Mouse (Mus musculus) c-Kit-positive CD71-negative TER-119-negative erythroid progenitor cells, embryonic 14.5 days (primary cell): ENCODE measurements around the gene Syp.

Experiments
- DNase-seq: peaks from one replicate; pipeline ENCODE4 v3.0.0-alpha.2; 2013; ENCODE audit warnings: low read depth

The Syp gene

DNA sequence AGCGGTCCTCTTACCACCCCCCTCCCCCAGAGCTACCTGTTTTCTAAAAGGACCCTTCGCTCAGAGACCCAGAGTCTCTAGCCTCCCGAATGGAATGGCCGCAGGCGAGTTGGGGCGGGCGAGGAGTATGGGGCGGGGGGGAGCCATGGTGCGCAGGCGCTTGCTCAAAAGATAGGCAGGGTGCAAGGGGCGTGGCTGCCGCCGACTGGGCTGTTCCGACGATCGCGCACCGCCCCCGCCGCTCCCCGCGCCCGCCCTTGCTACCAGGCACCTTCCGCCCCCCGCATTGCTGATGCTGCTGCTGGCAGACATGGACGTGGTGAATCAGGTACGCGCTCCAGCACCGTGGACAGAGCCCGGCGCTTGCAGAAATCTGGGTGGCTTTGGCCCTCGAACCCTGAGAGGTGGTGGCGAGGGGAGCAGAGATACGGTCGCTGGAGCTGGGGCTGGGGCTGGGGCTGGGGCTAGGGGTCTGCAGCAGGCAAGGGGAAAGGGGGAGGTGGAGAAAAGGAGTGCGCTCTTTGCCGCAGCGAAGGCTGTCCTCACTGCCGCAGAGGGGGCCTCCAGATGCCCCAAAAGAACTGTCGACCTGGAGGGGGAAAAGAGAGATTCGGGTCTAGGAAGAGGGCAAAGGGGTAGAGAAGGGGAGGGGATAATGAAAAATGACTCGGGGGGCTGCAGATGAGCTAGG, at the start of gene Syp:
Syp (plus strand) TSS at position 71 of the 691 bp plus-strand sequence.
- DNase-seq: peak; percentile 58

DNA sequence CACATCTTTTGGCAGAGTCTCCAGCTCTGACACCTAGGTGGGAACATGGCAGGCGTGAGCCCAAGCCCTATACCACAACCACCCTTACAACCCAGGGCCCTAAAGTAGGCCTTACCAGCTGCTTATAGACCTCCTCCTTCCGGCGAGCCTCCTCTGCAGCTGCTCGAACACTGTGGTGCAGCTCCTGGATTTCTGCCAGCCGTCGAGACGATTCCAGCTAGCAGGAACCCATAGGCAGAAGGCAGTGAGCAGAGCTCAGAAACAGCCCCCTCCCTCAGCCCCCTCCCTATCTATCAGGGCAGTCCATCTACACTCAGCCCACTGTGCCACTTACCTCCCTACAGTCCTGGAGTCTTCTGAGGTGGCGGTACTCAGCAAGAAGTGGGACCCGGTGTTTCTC, 42.9 kb upstream of the Syp start:
- no peak for DNase-seq

DNA sequence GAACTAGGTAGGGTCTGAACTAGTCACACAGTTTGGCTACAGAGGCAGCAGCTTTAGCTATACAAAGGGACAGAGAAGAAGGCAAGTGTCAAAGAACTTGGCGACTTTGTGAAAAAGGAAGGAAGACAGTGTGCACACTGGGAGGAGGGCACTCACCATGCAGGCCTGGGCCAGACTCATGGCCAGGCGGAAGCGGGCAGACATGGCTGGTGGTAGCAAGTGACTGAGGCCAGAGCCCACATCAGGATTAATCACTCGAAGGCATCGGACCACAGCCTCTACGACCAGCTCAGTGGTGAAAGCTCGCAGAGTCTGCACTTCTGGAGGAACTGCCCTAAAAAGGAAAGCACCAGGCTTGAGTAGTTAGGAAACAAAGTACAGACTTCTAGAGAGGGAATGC, 34.3 kb upstream of the Syp start:
- DNase-seq: no peak

DNA sequence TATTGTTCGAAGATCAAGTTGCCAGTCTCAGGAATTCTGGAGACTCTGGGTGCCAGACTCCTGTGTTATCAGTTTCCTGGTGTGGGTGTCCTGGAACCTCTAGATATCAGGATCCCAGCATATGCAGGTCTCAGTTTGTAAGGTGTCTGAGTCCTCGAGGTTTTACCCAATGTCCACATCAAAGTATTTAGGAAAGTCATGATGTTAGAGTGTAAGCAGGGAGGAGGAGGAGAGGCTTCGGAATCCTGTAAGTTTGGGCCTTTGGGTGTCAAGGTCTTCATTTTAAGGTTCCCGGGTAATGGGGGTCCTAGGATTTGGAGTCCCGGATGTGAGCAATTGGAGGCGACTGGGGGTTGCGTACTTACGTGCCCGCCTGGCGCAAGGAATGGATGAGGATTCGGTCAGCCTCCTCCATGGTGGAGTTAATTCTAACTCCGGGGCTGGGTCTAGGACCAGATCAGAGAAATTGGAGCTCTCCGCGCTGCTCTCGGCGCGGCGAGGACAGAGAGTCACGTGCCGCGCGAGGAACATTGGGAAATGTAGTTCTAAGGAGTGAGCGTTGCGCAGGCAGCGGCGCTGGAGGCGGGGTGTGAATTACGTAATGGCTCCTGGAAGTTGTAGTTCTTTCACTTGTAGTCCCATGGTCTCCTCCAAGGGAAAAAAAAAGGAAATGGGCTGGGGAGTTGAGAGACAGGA, 33.2 kb upstream of the Syp start, which contains the start of gene Ccdc22:
Ccdc22 (minus strand) TSS at position 639 of the 696 bp plus-strand sequence.
- peak; percentile 58 for DNase-seq

DNA sequence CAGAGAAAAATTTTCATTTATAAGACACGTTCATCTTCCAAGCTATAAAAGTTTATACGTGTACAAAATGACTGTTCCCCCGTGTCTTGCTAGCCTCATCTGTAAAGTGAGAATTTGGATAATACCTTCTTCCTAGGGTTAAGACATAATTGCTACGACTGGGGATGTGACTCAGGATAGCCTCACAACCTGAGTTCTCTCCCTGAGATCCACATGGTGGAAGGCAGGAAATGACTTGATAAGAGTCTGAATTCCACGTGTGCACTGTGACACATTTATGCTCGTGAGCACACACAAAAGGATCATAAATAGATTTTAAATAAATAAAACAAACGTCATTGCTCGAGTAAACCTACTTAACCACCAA, 32.7 kb upstream of the Syp start:
- DNase-seq: no peak

DNA sequence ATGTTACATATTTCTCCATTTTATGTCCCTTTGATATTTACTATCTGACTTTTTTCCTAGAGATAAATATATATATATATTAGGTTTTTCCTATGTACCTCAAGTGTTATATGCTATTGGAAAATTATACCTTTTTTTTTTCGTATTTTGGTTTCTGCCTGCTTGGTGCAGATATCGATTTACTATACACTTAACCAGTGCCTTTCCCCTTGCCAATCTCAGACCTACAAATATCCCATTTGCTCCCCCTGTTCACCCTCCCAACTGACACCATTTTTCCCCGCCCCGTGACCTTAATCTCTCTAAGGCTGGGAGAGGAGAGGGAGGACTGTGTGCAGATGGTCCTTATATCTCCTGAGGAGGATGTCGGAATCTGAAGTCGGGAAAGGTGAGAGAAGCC, 31.5 kb upstream of the Syp start, which contains the start of gene Cacna1f:
Cacna1f (plus strand) TSS at position 301 of the 400 bp plus-strand sequence.
- DNase-seq: no peak

DNA sequence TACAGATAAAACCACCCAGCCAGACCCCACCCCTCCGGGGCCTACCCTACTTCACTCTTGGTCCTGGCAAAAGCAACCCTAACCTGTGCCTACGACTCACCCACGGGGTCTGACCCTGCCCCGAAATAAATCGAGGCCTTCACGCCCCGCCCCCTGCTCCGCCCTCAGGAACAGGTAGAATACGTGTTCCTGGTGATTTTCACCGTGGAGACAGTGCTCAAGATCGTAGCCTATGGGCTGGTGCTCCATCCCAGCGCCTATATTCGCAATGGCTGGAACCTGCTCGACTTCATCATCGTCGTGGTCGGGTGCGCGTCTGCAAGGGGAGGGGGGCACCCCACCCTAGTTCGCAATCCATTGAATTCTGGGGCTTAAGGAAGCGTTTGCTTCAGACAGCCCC, 28.2 kb upstream of the Syp start:
- DNase-seq: no peak

DNA sequence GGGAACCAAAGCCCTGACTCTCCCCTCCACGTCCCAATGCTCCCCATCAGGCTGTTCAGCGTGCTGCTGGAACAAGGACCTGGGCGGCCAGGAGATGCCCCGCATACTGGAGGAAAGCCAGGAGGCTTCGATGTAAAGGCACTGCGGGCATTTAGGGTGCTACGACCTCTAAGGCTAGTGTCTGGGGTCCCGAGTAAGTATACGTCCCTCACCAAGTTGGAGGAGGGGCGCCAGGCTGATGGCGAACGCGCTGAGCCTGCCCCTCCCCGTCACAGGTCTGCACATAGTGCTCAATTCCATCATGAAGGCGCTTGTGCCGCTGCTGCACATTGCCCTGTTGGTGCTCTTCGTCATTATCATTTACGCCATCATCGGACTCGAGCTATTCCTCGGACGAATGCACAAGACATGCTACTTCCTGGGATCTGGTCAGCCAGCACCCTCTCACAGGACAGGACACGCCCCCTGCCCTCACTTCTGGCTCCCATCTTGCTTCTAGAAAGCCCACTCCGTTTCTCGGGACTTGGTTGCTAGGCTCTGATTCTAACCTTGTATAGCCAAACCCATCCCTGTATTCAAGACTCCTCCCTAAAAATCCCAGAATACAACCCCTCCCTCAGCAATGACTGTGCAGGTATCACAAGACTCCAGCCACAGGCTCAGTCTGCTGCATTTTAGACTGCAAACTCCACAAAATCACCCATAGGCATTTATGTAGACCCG, 27.6 kb upstream of the Syp start:
- DNase-seq: no peak

DNA sequence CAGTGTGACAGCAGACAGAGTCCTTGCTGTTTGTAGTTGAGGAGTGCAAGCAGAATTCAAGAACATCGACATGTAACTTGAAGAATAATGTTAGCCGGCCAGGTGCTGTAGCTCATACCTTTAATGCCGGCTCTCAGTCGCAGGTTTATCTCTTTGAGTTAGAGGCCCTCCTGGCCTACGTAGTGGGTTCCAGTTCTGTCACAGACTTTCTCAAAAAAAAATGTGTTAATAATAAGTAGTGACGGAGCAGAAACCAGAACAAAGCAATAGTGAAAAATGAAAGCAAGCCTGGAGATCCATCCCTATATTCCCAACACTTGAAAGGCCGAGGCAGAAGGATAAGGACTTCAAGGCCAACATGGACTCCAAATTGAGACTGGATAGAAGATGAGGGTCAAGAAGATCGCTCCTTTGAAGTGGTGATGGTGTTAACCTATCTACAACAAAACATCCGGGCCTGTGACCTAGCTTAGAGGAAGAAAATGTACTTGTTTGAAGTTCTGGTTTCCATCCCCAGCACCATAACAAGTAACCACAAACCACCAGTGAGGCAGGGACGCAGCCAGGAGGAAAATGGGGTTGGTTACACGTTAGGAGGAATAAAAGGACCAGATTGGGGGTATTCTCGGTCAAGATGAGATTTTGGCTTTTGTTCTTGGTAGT, 20.3 kb upstream of the Syp start:
- DNase-seq: no peak

DNA sequence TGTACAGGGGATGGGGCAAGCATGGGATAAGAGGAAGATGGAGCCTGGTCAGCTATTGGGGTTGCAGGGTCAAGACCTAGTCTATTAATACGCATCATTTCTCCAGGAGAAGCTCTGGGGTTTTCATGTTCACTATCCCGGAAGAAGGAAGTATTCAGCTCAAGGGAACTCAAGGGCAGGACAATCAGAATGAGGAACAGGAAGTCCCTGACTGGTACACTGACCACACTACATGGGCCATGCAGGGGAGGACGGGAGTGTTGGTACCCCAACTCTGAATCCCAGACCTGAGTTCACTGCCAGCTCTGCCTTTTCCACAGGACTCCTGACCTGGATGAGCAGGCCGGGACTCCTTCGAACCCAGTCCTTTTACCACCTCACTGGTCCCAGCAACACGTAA, 5.7 kb upstream of the Syp start:
- no peak for DNase-seq

DNA sequence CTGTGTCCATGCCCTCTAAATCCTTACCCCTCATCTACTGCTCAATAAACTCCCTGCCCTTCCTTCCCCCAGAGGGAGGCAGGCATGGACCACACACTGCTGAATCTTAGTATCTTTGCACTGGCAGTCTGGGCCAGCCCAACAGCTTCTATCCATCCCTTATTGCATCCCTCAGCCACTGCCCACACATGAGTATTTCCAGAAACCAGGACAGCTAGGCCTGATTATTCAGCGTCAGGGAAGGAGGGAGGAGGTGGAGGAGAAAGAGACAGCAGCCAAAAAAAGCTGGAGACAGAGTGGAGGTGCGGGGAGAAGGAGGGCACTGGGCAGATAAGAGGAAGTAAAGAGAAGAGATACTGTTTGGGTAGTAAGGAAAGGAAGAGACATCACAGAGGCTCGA, 3.2 kb upstream of the Syp start:
- no peak for DNase-seq

DNA sequence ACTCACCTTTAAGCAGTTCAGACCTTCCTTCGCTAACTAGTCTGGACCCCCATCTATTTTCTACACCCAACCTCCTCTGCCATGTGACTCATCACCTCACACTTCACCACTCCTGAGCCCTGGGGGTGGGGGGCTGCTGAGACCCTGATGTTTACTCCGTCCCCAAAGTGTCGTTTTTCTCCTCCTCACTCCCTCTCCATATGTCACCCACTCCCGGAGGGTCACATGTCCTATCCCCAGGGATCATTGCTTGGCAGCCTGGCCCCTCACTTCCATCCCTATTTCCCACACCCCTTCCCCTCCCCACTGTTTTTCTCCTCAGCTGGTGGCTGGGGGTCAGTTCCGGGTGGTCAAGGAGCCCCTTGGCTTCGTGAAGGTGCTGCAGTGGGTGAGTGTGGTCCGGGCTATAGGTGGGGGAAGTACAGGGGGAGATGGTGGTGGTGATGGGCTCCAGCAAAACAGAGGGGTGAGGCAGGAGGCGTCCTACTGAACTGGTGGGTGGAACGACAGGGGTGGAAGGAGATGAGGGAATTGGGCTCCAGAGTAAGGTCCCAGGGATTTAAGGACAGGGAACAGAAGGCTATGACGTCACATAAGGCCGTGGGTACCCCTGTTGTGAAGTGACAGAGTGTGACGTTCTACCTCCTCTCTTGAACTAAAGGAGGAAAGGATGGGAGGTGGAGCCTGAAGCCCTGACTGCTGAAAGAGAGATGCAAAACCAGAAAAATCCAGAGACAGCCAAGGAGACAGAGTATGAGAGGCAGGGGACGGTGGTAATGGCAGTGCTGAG, 1.5 kb downstream of the Syp start:
- no peak for DNase-seq

DNA sequence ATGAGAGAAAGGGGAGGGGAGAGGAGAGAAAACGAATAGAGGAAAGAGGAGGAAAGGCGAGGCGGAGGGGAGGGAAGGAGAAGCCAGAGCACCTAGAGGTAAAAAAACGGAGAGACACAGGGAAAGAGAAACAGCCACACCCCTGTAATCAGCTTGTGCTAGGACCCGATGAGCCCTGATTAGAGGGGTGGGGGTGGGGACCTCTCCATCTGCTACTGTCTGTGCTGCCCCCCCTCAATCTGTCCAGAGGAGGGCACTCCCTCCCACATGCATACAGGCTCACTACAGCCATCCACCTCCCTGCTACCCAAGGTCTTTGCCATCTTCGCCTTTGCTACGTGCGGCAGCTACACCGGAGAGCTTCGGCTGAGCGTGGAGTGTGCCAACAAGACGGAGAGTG, 2.5 kb downstream of the Syp start:
- DNase-seq: no peak

DNA sequence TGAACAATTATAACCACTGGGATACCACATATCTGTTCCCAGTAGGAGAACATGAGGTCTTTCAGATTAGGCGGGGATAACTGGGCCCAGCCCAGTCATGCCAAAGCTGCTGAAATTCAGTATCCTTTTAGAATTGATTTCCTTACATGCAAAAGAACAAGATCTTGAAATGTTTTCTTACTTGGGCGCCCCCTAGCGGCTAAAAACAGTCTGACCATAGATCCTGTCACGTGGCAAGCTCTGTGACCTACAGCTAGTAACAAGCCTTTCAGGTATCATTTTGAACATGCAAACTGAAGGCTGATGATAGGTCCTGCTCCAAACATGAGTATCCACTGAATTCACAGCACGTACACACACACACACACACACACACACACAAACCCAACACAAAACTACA, 7.1 kb downstream of the Syp start:
- peak; percentile 69 for DNase-seq

DNA sequence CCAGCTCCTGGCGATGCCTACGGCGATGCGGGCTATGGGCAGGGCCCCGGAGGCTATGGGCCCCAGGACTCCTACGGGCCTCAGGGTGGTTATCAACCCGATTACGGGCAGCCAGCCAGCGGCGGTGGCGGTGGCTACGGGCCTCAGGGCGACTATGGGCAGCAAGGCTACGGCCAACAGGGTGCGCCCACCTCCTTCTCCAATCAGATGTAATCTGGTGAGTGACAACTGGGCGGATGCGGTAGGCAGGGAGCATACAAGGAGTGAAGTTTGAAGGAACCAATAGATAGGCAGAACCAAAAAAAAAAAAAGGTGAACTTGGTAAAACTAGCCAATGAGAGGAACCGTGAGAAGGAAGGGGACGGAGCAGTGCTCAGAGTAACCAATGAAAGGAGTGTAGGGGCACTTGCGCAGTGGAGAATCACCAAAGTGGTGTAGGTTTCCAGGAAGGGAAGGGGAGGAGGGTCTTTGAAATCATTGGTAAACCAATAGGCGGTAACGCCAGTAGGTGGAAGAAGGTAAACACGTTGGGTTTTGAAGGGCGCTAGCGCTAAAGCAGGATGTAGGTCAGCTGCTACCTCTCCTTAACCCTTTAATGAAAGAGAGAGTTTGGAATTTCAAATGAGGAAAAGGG, 10.5 kb downstream of the Syp start:
- DNase-seq: peak; percentile 59

DNA sequence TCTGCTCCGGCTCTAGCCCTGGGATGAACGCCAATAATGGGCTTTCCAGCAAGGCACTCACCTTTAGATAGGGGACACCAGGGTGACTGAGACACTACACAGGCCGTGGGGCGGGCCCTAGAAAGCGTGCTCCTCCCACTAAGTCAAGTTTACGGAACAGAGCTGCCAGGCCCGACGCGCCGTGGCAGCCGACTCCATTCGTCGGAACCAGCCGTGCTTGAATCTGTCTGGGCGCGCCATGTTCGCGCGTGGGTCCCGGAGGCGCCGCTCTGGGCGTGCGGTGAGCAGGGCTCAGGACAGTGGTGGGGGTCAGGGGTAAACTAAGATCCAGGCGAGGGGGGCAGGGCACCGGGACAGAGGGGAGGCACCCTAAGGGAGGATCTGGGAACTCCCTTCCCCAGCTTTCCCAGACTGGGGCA, 19.0 kb downstream of the Syp start, which contains the start of gene Prickle3:
Prickle3 (plus strand) TSS at position 40 of the 419 bp plus-strand sequence.
- DNase-seq: no peak

DNA sequence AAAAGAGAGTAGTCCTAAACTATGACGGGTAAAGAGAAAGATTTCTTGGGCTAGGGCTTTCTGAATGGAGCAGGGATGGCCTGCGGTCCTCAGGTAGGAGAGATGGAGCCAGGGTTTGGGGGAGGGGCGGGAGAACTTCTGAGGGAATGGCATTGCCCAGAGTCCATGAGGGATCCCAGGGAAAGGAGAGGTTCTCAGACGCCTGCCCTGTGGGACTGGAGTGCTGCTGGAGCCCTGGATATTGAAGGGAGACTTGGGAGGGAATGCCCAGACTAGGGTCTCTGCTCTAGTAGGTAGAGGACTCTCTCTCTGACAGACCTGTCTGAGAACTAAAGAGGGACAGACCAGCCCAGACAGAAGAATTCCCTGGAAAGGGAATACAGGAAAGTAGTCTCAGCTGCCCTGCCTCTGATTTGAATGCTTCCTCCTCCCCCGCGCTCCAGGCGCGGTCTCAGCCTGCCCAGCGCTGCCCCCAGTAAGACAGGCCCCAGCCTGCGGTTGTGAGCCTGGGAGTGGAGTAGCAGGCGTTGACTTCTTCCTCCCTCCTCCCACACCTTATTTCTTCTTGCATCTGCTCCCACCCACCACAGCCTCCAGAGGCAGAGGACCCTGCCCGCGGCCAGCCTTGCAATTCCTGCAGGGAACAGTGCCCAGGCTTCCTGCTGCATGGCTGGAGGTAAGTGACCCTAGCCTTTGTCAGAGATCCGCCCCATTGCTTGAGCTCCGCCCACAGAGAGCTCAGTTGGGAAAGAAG, 19.9 kb downstream of the Syp start:
- no peak for DNase-seq

DNA sequence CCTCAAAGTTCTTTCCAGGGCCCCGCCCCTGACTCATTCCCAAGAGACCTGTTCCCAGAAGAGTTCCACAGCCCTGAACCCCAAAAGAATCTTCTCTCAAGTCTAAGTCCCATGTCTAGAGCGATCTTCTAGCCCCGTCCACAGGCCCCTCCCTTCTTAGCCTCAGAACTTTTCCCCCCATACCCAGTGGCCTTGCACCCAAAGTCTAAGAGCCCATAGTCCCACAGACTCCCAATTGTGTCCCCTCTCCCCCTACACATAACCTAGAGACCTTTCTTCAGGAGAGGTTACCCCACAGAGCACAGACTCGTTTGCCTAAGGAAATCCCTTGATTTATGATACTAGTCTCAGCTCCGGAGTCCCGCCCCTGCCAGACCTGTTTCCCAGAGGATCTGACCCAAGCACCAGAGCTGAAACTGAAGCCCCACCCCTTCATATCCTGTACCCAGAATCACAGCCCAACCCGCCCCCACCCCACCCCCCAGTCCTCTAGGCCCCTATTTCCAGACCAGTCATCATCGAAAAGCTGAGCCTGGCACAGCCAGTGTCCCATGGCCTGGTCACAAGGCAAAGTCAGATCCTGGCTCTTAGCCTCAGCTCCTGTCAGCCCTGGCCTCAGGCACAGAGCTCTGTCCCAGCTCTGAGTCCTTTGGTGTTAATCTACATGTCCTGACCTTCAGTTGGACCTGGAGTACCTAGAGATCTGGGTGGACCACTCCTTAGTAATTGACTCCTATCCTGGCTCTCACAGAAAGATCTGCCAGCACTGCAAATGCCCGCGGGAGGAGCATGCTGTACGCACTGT, 20.7 kb downstream of the Syp start:
- DNase-seq: no peak

DNA sequence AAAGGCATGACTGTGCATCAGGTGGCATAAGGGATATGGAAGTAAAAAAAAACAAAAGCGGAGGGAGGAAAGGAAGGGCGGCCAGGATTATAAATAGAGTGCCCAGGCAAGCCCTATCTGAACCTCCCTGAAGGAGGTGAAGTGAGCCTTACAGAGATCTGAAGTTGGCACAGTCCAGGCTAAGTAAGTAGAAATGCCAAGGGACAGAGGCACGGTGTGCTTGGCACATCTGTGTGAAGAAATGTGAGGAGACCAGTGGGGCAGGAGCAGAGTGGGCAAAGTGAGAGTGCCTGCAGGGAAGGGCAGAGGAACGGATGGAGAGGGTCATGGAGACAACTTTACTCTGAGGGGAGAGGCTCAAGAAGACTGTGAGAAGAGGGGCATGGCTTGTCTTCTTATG, 22.8 kb downstream of the Syp start:
- no peak for DNase-seq

DNA sequence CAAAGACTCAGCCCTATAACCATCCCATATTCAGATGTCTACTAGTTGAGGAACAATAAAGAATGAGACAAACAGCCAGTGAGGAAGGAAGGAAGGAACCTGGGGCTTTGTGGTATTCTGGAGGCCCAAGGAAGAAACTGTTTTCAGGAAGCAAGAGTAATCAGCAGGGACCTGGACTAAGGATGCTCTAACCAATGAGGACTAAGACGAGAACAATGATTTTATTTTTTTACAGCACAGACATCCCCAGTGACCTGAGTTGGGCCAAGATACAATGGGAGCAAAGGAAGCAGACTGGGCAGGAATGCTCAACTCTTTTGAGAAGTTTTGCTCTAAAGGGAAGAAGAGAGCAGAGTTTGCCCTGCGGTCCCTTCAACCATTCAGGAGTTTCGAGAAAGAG, 24.7 kb downstream of the Syp start:
- no peak for DNase-seq
